Mouse (Mus musculus) left cerebral cortex, adult 2 months (tissue): ENCODE data around the gene Kat7. TPM values are rescaled to one million over a fixed set of nuclear protein-coding genes. Genes with fewer than 3 reads are reported as not detected.

ENCODE experiments used
- DNase-seq, 2 experiments: peaks; one replicate each; pipeline ENCODE4 v3.0.0; 2021 to 2022; ENCODE audit warnings: low spot score in 2 of 2, mixed read lengths in 1 of 2; ENCODE audit errors: extremely low spot score in 1 of 2
- H3K27ac ChIP-seq: fragments of 200-600 bp; 2 replicates; pipeline ENCODE4 v1.8.1; 2022
- H3K4me3 ChIP-seq: fragments of 200-600 bp; 2 replicates; pipeline ENCODE4 v1.8.1; 2022
- CTCF ChIP-seq: fragments of 200-600 bp; IDR thresholded peaks from 2 replicates; pipeline ENCODE4 v1.8.1; 2022; ENCODE audit warnings: antibody characterized with exemption, mild to moderate bottlenecking, moderate library complexity
- intact Hi-C: fragments of 180-260 bp; cut with DNase I; formaldehyde crosslinking; loops from one replicate; pipeline ENCODE4 v1.15.1; 2025
- total RNA-seq, 2 experiments: library from RNA; stranded (reverse); gene quantifications; 2 replicates each; pipeline ENCODE4 v1.2.3; 2021

The Kat7 gene
- total RNA-seq, 2 experiments from 2014 or later, result 72.3 to 77.2 TPM

- intact Hi-C loops, result loop anchor here (5.0 kb wide), 1 partner anchor 217 kb away; no protein-coding TSS in a partner anchor
These were observed 4.4 kb downstream of the Kat7 start for GRCm38 (mm10) chr11:95305600-95305999.

GRCm38 (mm10) chr11:95301772-95302171 is 8.3 kb downstream of the Kat7 start:
- DNase-seq, result no peak
- Histone ChIP-seq H3K27ac (no peak overlapping the region), H3K4me3 (no peak overlapping the region)
- no peak for TF ChIP-seq CTCF
- intact Hi-C loops, result no loop called here

More at GRCm38 (mm10) chr11:95305600-95305999, 4.4 kb downstream of the Kat7 start:
- TF ChIP-seq CTCF, result peak; percentile 37
- DNase-seq, result no peak
- no peak overlapping the region for H3K27ac ChIP-seq
- no peak overlapping the region for H3K4me3 ChIP-seq

- intact Hi-C loops, result no loop called here
- H3K4me3 ChIP-seq, result no peak overlapping the region
- H3K27ac ChIP-seq, result no peak overlapping the region
- no peak for DNase-seq
- no peak for TF ChIP-seq CTCF
These were observed 10.2 kb downstream of the Kat7 start for GRCm38 (mm10) chr11:95299886-95300285.

- Histone ChIP-seq H3K4me3 (no peak overlapping the region), H3K27ac (no peak overlapping the region)
- TF ChIP-seq CTCF, result peak; percentile 72
- intact Hi-C loops, result no loop called here
- DNase-seq, result no peak
These were observed 11.9 kb downstream of the Kat7 start for GRCm38 (mm10) chr11:95298146-95298545.

GRCm38 (mm10) chr11:95295736-95296135 is 14.3 kb downstream of the Kat7 start:
- intact Hi-C loops, result no loop called here

GRCm38 (mm10) chr11:95293017-95293624 is 16.9 kb downstream of the Kat7 start:
- Histone ChIP-seq H3K27ac (no peak overlapping the region), H3K4me3 (no peak overlapping the region)
- intact Hi-C loops, result no loop called here
- DNase-seq, result no peak
- TF ChIP-seq CTCF, result no peak

More at GRCm38 (mm10) chr11:95295736-95296135, 14.3 kb downstream of the Kat7 start:
- TF ChIP-seq CTCF, result no peak
- H3K27ac ChIP-seq, result no peak overlapping the region
- no peak overlapping the region for H3K4me3 ChIP-seq
- DNase-seq, result no peak

GRCm38 (mm10) chr11:95291998-95292397 is 18.0 kb downstream of the Kat7 start:
- no peak for DNase-seq
- no peak for TF ChIP-seq CTCF
- Histone ChIP-seq H3K27ac (no peak overlapping the region), H3K4me3 (no peak overlapping the region)
- intact Hi-C loops, result no loop called here

- TF ChIP-seq CTCF, result no peak
- no peak for DNase-seq
These were observed 27.7 kb downstream of the Kat7 start for GRCm38 (mm10) chr11:95282331-95282730.

GRCm38 (mm10) chr11:95279061-95279659 is 30.9 kb downstream of the Kat7 start:
- intact Hi-C loops, result no loop called here
- no peak overlapping the region for H3K27ac ChIP-seq
- peak; percentile 26 for TF ChIP-seq CTCF
- DNase-seq, result no peak
- H3K4me3 ChIP-seq, result no peak overlapping the region

More at GRCm38 (mm10) chr11:95282331-95282730, 27.7 kb downstream of the Kat7 start:
- Histone ChIP-seq H3K27ac (no peak overlapping the region), H3K4me3 (no peak overlapping the region)
- intact Hi-C loops, result no loop called here

- TF ChIP-seq CTCF, result no peak
- intact Hi-C loops, result no loop called here
- H3K27ac ChIP-seq, result no peak overlapping the region
- H3K4me3 ChIP-seq, result no peak overlapping the region
- no peak for DNase-seq
These were observed 34.0 kb downstream of the Kat7 start for GRCm38 (mm10) chr11:95276056-95276455.

- no peak for DNase-seq
- TF ChIP-seq CTCF, result no peak
- Histone ChIP-seq H3K4me3 (no peak overlapping the region), H3K27ac (no peak overlapping the region)
- intact Hi-C loops, result no loop called here
These were observed 35.4 kb downstream of the Kat7 start for GRCm38 (mm10) chr11:95274613-95275012.

- Histone ChIP-seq H3K27ac (no peak overlapping the region), H3K4me3 (no peak overlapping the region)
- no peak for DNase-seq
- TF ChIP-seq CTCF, result no peak
- intact Hi-C loops, result no loop called here
These were observed 36.4 kb downstream of the Kat7 start for GRCm38 (mm10) chr11:95273661-95274060.
